Mouse (Mus musculus) kidney, adult 18-20 months (tissue): ENCODE measurements around the gene Tubb5.

Experiments used
- DNase-seq: peaks from one replicate; pipeline ENCODE4 v3.0.0; 2021

Gene Tubb5

GRCm38 (mm10) chr17:35859835-35860234 is 21.7 kb upstream of the Tubb5 start:
- no peak for DNase-seq

GRCm38 (mm10) chr17:35859371-35859770 is 21.3 kb upstream of the Tubb5 start:
- no peak for DNase-seq

- no peak for DNase-seq
These were observed 12.9 kb upstream of the Tubb5 start for GRCm38 (mm10) chr17:35850974-35851373.

DNA sequence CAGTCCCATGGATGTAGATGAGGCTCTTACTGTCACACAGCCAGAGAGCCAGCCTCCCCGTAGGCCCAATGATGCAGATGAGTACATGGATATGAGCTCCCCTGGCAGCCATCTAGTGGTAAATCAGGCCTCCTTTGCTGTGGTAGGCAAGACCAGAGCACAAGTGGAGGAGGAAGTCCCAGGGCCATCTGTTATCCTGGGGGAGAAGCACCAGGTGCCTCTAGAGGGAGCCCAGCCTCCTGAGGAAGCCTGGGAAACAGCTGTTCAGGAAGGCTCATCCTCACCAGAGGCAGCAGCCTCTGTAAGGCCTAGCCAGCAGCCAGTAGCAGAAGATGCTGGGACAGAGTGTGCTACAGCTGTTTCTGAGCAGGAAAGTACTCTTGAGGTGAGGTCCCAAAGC is 10.0 kb upstream of the Tubb5 start:
- peak; percentile 6 for DNase-seq

GRCm38 (mm10) chr17:35843514-35843913 is 5.4 kb upstream of the Tubb5 start:
- DNase-seq: no peak

DNA sequence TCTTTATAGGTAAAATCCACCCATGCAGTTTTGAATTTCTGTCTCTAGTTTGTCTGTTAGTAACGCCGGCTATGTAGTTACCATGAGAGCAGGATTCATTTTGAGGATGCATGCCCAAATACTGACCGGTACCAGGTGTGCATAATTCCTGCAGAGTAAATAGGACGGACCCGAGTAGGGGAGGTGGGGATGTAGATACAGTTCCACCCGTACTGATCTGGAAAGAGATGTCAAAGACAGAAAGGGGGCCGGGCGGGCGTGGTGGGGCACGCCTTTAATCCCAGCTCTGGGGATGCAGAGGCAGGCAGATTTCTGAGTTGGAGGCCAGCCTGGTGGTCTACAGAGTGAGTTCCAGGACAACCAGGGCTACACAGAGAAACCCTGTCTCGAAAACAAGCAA is 3.9 kb upstream of the Tubb5 start:
- no peak for DNase-seq

DNA sequence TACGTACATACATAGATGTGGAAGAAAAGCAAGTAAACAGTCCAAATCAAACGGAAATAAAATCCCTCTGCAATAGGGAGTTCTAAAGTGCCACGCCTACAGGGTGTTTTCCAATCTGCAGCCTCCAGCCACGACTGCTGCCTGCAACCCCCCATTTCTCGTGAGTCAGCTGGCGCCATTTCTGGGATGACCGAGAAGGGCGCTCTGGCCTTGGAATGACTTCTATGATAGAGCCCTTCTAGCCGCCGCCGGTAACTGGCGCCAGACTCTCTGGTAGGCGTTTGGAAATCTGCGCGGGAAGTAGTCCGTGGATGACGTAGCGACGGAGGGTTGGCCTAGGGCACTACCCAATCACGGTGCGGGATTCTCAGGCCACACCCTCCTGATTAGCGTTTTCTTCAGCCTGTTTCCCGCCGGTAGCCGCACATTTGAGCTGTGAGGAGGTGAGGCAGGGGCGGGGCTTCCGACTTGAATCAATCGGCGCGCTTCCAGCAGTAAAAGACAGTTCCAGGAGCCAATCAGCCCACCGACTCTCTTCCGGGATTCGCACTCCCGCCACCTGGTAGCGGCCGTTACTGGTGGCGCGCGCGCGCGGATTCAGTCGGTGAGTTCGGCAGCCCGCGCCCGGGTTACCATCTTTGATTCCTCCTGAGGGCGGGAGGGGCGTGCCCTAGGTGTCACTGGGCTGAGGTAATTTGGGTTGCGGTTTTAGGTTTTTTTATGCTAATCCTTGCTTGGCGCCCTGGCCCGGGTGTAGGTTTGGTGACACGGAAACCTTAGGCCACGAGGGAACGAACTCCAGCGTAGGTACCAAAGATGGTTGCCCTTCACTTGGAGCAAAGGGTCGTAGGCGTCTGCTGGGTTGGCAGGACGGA is 3.2 kb upstream of the Tubb5 start, which contains the start of gene Mdc1:
TSS of gene Mdc1 (plus strand) at position 440 of the 875 bp plus-strand sequence.
- DNase-seq: peak; percentile 99

DNA sequence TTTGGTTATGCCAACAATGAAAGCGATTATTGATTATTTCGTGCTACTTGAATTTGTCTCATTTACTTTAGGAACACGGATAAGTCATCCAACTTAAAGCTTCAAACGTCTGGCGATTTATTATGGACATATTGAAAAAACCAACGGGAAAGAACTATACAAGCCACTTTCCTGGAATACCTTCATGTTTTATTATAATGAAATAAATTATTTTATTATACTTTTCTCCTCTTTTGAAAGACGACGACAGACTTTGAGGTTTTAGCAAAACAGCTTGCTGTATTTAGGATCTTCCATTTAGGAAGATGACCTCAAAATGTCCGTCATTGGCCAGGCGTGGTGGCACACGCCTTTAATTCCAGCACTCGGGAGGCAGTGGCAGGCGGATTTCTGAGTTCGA is 2.5 kb upstream of the Tubb5 start:
- no peak for DNase-seq

DNA sequence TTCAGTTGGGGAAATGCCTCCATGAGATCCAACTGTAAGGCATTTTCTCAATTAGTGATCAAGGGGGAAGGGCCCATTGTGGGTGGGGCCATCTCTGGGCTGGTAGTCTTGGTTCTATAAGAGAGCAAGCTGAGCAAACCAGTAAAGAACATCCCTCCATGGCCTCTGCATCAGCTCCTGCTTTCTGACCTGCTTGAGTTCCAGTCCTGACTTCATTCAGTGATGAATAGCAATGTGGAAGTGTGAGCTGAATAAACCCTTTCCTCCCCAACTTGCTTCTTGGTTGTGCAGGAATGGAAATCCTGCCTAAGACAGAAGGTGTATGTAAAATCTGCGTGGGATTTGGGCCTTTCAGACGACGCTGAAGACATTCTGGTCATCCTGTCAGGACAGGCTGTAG is 896 bp upstream of the Tubb5 start:
- peak; percentile 4 for DNase-seq

DNA sequence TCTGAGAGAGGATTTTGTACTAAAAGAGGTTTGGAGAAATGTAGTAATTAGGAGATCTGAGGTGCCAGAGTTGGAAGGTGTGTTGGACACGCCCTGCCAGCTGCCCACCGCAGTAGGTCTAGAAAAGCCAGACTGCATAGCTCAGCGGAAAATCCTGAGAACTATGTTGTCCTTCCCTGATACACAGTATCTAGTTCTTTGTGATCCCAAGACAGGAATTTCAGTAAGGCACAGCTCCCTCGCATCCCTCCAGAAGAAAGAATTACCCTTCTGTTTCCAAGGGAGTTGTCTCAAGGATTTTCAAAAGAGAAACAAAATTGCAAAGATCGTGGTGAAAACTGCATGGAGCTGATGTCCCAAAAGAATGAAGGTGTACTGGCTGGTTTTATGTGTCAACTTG is 464 bp upstream of the Tubb5 start:
- peak; percentile 6 for DNase-seq

- peak; percentile 45 for DNase-seq
These were observed 619 bp downstream of the Tubb5 start for GRCm38 (mm10) chr17:35837487-35837886.

GRCm38 (mm10) chr17:35836991-35837422 is 1.1 kb downstream of the Tubb5 start:
- DNase-seq: peak; percentile 83

- DNase-seq: peak; percentile 91
These were observed 1.7 kb downstream of the Tubb5 start for GRCm38 (mm10) chr17:35836178-35836965.

DNA sequence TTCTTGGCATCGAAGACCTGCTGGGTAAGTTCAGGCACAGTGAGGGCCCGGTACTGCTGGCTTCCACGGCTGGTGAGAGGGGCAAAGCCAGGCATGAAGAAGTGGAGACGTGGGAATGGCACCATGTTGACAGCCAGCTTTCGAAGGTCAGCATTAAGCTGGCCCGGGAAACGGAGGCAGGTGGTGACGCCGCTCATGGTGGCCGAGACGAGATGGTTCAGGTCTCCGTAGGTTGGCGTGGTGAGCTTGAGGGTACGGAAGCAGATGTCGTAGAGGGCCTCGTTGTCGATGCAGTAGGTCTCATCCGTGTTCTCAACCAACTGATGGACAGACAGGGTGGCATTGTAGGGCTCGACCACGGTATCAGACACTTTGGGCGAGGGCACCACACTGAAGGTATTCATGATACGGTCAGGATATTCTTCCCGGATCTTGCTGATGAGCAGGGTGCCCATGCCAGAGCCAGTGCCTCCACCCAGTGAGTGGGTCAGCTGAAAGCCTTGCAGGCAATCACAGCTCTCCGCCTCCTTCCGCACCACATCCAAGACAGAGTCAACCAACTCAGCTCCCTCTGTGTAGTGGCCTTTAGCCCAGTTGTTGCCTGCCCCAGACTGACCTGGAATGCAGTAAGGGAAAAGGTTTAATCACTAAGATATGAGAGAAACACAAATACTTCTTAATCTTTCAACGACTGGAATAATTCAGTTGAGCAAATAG is 2.5 kb downstream of the Tubb5 start:
- peak; percentile 33 for DNase-seq

DNA sequence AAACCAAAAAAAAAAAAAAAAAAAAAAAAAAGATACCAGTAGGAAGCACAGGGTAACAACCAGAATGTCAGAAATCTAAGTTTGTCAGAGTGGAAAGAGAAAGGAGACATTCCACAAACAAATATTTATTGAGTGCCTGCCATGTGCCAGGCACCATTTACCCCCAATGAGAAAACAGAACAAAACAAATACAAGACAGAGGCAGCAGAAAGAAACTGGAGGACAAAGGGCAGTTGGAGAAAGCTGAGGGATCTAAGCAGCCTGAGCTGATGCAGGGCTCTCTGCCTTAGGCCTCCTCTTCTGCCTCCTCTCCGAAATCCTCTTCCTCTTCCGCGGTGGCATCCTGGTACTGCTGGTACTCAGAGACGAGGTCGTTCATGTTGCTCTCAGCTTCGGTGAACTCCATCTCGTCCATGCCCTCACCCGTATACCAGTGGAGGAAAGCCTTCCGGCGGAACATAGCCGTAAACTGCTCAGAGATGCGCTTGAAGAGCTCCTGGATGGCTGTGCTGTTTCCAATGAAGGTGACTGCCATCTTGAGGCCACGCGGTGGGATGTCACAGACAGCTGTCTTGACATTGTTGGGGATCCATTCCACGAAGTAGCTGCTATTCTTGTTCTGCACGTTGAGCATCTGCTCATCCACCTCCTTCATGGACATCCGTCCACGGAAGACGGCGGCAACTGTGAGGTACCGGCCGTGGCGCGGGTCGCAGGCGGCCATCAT is 3.2 kb downstream of the Tubb5 start:
- peak; percentile 16 for DNase-seq

- DNase-seq: no peak
These were observed 4.2 kb downstream of the Tubb5 start for GRCm38 (mm10) chr17:35833894-35834293.

GRCm38 (mm10) chr17:35833239-35833751 is 4.8 kb downstream of the Tubb5 start:
- no peak for DNase-seq

DNA sequence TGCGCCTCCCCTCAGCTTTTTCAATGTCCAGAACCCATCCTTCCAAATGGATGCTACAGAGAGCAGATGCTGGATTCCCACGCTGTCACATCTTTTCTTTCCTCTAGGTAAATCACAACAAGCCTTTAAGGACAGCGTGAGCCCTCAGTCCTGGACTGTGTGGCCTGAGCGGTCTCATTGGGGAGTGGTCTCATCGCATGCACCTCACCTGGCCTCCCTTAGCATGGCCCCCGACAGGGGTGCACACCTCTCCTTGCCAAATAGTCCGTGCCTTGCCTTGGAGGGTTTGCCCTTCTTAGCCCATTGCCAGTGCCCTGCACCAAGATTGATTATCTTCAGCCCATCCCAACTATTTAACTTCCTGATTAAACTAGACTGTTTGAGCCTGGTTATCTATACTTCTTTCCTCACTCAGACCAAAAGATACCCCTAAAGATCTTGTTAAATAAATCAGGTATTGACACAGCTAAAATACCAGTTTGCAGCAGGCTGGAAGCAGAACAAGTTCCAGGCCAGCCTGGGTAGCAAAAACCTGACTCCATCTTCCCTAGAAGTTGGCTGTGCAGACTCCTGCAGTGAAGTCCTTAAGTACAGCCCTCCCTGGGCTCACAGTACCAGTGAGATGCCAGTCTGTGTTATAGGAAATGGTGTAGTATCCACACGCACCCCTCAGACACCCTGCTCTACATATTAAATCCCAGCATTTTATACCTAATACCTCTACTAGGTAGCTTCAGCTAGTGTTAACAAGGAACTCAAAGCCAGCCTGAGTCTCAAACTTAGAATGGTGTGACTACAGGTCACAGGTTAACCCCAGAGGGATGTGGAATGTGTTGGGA is 5.5 kb downstream of the Tubb5 start:
- no peak for DNase-seq

DNA sequence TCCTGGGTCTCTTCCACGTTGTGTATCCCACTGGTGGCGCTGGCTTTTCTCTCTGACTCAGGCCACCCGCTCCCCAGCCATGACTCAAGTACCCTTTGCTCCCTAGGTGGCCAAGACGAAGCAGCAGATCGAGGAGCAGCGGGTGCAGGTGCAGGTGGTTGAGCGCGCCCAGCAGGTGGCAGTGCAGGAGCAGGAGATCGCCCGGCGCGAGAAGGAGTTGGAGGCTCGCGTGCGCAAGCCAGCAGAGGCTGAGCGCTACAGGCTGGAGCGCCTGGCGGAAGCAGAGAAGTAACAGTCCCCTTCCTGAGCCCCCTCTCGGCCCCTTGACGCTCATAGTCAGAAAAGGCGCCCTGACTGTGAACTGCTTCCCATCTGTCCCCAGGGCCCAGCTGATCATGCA is 8.4 kb downstream of the Tubb5 start:
- peak; percentile 89 for DNase-seq

DNA sequence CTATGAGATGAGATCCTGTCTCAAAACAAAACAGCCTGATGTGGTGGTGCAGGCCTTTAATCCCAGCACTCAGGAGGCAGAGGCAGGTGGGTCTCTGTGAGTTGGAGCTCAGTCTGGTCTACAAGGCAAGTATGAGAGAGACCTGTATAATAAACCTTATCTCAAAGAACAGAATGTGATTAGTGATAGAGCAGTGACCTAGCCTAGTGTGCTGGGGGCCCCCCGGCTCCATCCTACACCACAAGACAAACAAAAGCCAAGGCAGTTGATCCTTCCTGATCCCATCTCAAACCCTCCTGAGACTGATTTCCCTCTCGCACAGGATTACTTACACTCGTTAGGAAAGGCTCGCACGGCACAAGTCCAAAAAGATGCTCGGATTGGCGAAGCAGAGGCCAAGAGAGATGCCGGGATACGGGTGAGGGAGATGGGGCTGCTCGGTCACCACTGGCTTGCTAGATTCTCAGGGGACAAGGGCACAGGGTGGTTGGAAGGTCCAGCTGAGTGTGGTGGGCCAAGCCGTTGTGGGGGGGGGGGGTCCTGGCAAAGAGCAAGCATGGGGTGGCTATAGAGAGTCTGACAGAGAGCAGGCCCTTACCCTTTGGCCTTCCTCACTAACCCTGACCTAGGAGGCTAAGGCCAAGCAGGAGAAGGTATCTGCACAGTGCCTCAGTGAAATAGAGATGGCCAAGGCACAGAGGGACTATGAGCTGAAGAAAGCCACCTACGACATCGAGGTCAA is 12.8 kb downstream of the Tubb5 start:
- DNase-seq: no peak

DNA sequence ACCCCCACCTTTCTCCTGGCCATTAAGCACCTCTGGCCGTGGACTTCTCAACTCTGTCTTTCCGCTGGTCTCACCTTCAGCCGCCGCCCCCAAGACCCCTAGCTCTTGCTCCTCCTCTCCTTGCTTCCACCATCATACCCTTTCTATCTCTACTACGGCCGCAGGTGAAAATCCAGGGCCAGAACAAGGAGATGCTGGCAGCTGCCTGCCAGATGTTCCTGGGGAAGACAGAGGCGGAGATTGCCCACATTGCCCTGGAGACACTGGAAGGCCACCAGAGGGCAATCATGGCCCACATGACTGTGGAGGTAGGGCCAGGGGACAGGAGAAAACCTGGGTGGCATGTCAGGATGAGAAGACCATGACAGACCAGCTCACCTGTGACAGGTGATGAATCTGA is 13.7 kb downstream of the Tubb5 start:
- no peak for DNase-seq
